In the genomic region with DNA sequence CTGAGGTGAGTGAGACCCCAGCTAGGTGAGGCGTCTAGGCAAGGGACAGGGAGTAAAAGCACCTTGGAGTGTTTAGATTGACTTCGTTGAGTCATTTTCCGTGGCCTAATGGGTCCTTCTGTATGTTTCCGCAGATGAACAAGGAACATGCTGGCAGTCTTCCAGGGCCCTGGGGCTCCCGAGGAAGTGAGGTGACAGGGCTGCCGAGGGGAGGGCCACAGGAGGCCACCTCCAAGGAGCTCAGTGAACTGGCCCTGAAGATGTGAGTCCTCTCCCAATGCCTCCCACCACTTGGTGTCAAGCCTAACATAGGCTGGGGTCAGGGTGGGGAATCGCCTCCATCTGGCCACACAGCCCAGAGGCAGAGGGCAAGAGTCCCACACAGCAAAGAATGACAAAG, we compare ENCODE assay signal across 17 mouse cellular contexts. TPM values are rescaled to one million over a fixed set of nuclear protein-coding genes. Genes with fewer than 3 reads are reported as not detected.
DNase-seq lines count a peak whose midpoint lies in the region; ATAC-seq lines count a peak whose summit lies in the region.
"Had no signal": no experiment of that assay in that cellular context is flagged by ENCODE, and none has a peak within 500 bp of the region (broad histone marks: within the 10 kb centered on the region; RNA-seq: fewer than 3 reads in every experiment).

No protein-coding gene starts in this region.

- 38% methylated on average over 7 of the region's 7 CpGs for WGBS in kidney, embryonic 15.5 days

- no peak overlapping the region for H3K9ac ChIP-seq in kidney, embryonic 15.5 days
- H3K9ac ChIP-seq: embryonic facial prominence, embryonic 15.5 days; hindbrain, embryonic 12.5 days; limb, embryonic 15.5 days; midbrain, embryonic 13.5 days had no signal

- peaks cover 26% of the 10 kb centered on the region for H3K27me3 ChIP-seq in kidney, embryonic 15.5 days
- H3K27me3 ChIP-seq: embryonic facial prominence, embryonic 15.5 days; hindbrain, embryonic 12.5 days; limb, embryonic 15.5 days; midbrain, embryonic 13.5 days had no signal

- H3K36me3 ChIP-seq in kidney, embryonic 15.5 days: no peaks in the 10 kb centered on the region
- H3K36me3 ChIP-seq: embryonic facial prominence, embryonic 15.5 days; forebrain, embryonic 10.5 days; hindbrain, embryonic 12.5 days; limb, embryonic 15.5 days; midbrain, embryonic 13.5 days had no signal

- H3K27ac ChIP-seq in kidney, embryonic 15.5 days: no peak overlapping the region
- H3K27ac ChIP-seq: embryonic facial prominence, embryonic 15.5 days; forebrain, embryonic 10.5 days; hindbrain, embryonic 12.5 days; limb, embryonic 15.5 days; midbrain, embryonic 13.5 days had no signal

- H3K4me1 ChIP-seq in kidney, embryonic 15.5 days: peaks cover 9% of the 10 kb centered on the region
- H3K4me1 ChIP-seq: hindbrain, embryonic 12.5 days; midbrain, embryonic 13.5 days had no signal

- peak; percentile 20 for DNase-seq in gastrocnemius, postnatal 10 days
- no peak for DNase-seq in gastrocnemius, adult 18-20 months (ENCODE audit: low spot score)
- DNase-seq in kidney, postnatal 14 days: peak; percentile 36
- DNase-seq in testis, postnatal 10 days (ENCODE audit: low spot score): peak; percentile 48
- no peak for DNase-seq in testis, postnatal 14 days (ENCODE audit: low spot score)
- no peak for DNase-seq in spleen, postnatal 14 days (ENCODE audit: low spot score in 2 of 2)
- DNase-seq: cerebellum, adult 11 months; lung, adult 18-20 months; thymus, adult 2 months had no signal

- ATAC-seq in kidney, embryonic 15.5 days (replicated peaks; ENCODE audit: low FRiP score): no peak
- ATAC-seq: midbrain, embryonic 13.5 days had no signal

- H3K9me3 ChIP-seq in kidney, embryonic 15.5 days (replicated peaks): no peaks in the 10 kb centered on the region
- H3K9me3 ChIP-seq: embryonic facial prominence, embryonic 15.5 days; forebrain, embryonic 10.5 days; hindbrain, embryonic 12.5 days; limb, embryonic 15.5 days; midbrain, embryonic 13.5 days had no signal

- H3K4me2 ChIP-seq in kidney, embryonic 15.5 days: no peak overlapping the region
- H3K4me2 ChIP-seq: embryonic facial prominence, embryonic 15.5 days; hindbrain, embryonic 12.5 days; limb, embryonic 15.5 days; midbrain, embryonic 13.5 days had no signal

- H3K4me3 ChIP-seq in kidney, embryonic 15.5 days (replicated peaks): no peak overlapping the region
- H3K4me3 ChIP-seq: embryonic facial prominence, embryonic 15.5 days; forebrain, embryonic 10.5 days; hindbrain, embryonic 12.5 days; limb, embryonic 15.5 days; midbrain, embryonic 13.5 days had no signal

RNA-seq across cellular contexts. Expression of a gene that starts 25.5 kb away (rescaled TPM):
- under 1 TPM; 0.27 to 0.31 TPM for total RNA-seq in gastrocnemius, postnatal 10 days (2021)
- total RNA-seq in gastrocnemius, adult 18-20 months (2021): under 1 TPM; 0.14 to 0.30 TPM
- 0.05 and 0.10 TPM in 2 replicates for polyA plus RNA-seq in kidney, embryonic 15.5 days (2015; fragmentation: Nextera tagmentation; extraction: Ambion mirVana)
- total RNA-seq: ES-E14 had no signal
- polyA plus RNA-seq: forebrain, embryonic 10.5 days; heart, embryonic 14.5 days; midbrain, embryonic 13.5 days had no signal

RNA-seq across cellular contexts. Expression of a gene that starts 42.9 kb away (rescaled TPM):
- total RNA-seq in gastrocnemius, postnatal 10 days (2021): 10 to 100 TPM; 14.2 to 15.3 TPM
- total RNA-seq in gastrocnemius, adult 18-20 months (2021): under 1 TPM; 0.78 to 0.97 TPM
- polyA plus RNA-seq in kidney, embryonic 15.5 days (2015; fragmentation: Nextera tagmentation; extraction: Ambion mirVana): 43.3 and 45.1 TPM in 2 replicates

Comparison
In these comparisons a context has a peak if more than half of its experiments do, and no peak if none do; other contexts are left out.
1. DNase-seq: peak in gastrocnemius, postnatal 10 days (single experiment), kidney, postnatal 14 days (single experiment) and testis, postnatal 10 days (single experiment); none in gastrocnemius, adult 18-20 months (single experiment), testis, postnatal 14 days (single experiment) and spleen, postnatal 14 days (0 of 2).
2. RNA of a gene that starts 42.9 kb away (total RNA-seq): 14.2 to 15.3 TPM in gastrocnemius, postnatal 10 days; 0.78 to 0.97 TPM in gastrocnemius, adult 18-20 months; every median in the first group is over 4 times any median in the second.